Mouse (Mus musculus): ENCODE results near the gene Tfe3. TPM values are rescaled to one million over a fixed set of nuclear protein-coding genes. Genes with fewer than 3 reads are reported as not detected.
"Not testable (repeated sequence)": the region's sequence is repeated elsewhere in the genome, so short reads cannot be mapped to it uniquely, and the experiment has no call there.

The Tfe3 gene
- total RNA-seq, 4 experiments from 2014 or later: 31.8 to 34.9 (median 32.7) TPM

DNA sequence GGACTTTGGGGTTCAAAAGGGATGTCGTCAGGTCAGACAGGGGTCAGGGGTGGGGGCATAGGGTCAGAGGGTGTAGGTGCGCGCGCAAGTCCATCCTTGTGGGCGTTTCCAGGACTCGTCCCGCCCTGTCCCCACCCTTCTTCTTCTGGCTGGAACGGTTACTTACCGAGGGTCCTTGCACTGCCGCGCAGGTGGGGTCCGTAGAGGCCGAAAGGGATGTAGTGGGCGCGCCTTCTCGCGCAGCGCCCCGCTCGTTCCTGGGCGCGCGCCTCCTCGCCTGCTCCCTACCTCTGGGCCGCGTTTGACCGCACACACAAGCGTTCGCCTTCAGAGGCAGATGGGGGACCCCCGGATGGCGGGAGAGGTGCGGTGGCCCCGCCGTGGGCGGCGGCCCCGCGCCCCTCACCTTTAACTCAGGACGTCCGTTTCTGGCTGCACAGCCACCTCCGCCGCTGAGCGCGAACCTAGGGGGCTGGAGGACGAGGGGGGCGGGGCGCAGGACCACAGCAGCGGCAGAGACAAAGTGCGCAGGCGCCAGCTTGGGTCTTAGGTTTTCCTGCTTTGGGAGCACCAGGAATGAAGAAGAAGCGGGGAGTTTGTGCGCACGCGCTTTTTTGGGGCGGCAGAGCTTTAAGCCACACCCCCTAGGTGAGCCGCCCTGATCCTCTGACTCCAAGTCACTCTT lies 11.8 kb upstream of the Tfe3 start, which contains the start of gene Ccdc120:
Gene Ccdc120 (minus strand): TSS at position 474 of the 685 bp plus-strand sequence.
- DNase-seq (ENCODE audit: low spot score in 2 of 2): peak; percentile 55 to 73

DNA sequence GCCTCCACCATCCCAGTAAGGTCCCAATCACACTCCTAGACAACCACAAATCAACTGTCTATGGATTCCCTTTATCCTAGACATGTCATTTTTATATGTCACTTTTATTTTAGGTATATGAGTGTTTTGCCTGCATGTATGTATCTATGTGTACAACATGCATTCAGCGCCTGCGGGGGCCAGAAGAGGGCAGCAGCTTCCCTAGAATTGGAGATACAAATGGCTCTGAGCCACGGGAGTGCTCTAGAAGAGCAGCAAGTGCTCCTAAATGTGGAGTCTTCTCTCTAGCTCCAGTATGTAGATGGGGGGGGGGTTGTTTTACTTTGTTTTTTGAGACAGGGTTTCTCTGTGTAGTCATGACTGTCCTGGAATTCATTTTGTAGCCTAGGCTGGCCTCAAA lies 8.7 kb upstream of the Tfe3 start:
- DNase-seq (ENCODE audit: low spot score in 2 of 2): not testable (repeated sequence)

- no peak for DNase-seq (ENCODE audit: low spot score in 2 of 2)
Measured at GRCm38 (mm10) chrX:7762921-7763197, 499 bp downstream of the Tfe3 start.

DNA sequence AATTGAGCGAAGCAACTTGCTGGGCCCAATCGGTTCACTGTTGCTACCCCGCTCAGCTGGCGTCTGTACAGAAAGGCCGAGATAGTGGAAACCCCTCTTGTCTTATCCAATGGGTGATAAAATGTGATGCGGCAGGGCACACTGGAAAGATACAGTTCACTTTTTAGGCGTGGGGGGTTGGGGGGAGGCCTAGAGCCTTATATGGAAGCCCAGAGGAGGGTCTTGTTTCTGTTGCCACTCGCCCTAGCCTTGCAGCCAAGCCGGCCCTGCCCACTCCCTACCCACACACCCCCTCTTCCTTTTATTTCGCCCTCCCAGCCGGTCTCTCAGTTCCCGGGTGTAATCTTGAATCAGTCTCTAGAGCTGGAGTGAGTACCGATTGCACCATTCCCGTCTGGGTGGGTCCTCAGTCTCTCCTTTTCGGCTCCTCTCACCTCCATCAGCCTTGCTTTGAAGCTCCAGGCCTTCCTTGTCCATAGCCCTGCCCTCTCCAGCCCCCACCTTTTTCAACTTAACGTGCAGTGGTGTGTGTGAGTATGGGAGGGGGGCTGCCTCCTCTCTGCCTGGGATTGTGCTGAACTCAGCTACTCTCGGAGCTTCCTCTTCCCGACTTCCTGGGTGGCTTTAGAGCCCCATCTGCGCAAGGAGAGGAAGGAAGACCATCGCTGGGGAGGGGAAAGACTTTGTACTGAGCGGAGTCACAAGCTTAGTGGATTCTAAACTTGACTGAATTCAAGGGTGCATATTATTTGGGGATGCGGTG lies 1.5 kb downstream of the Tfe3 start:
- no peak for DNase-seq (ENCODE audit: low spot score in 2 of 2)

GRCm38 (mm10) chrX:7764657-7765280 lies 2.4 kb downstream of the Tfe3 start:
- DNase-seq (ENCODE audit: low spot score in 2 of 2): no peak

- DNase-seq (ENCODE audit: low spot score in 2 of 2): no peak
Measured at GRCm38 (mm10) chrX:7765281-7765670, 2.9 kb downstream of the Tfe3 start.

DNA sequence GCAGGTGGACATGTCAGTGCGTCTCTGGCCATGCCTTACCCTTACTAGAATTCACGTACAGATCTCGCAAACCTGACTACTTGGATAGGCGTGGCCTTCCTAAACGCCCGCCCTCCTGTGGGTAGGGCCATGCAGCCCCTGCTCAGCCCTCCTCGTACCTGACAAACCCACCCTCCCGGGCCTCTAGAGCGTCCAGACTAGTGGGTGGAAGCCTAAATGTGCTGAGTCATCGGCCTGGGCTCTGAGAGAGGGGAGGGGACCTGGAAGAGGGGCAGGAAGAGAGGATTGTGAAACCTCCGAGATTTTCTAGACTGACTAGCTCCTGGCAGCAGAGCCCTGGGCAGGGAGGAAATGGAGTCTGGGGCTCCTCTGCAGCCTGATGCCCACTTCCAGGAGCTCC lies 3.4 kb downstream of the Tfe3 start:
- DNase-seq (ENCODE audit: low spot score in 2 of 2): peak in 1 of 2 experiments; percentile 16

DNA sequence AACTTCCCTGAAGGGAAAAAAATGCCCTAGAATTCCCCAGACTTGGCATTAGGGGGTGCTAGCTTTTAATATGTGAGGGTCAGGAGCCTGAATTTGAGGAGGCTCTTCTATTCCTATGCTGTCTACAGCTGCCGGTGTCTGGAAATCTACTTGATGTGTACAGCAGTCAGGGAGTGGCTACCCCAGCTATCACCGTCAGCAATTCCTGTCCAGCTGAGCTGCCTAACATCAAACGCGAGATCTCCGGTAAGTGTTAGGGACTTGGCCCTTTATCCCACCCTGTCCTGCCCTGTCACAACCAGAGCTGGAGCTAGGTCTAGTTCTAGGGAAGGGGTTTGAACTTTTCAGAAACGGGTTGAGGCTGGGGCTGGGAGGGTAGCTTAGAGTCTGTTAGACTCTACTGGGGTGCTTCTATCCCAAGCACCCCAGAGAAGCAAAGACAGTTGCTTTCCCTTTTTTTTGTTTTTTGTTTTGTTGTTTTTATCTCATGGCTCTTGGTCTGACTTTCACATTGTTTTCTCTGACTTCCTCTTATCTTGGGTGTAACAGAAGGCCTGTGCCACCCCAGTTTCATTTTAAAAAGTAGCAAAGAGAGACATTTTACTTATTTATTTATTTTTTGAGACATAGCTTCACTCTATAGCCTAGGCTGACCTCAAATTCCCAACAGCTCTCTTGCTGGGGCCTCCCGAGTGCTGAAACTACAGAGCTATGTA lies 7.1 kb downstream of the Tfe3 start:
- DNase-seq (ENCODE audit: low spot score in 2 of 2): no peak

- no peak for DNase-seq (ENCODE audit: low spot score in 2 of 2)
Measured at GRCm38 (mm10) chrX:7772766-7773165, 10.4 kb downstream of the Tfe3 start.

DNA sequence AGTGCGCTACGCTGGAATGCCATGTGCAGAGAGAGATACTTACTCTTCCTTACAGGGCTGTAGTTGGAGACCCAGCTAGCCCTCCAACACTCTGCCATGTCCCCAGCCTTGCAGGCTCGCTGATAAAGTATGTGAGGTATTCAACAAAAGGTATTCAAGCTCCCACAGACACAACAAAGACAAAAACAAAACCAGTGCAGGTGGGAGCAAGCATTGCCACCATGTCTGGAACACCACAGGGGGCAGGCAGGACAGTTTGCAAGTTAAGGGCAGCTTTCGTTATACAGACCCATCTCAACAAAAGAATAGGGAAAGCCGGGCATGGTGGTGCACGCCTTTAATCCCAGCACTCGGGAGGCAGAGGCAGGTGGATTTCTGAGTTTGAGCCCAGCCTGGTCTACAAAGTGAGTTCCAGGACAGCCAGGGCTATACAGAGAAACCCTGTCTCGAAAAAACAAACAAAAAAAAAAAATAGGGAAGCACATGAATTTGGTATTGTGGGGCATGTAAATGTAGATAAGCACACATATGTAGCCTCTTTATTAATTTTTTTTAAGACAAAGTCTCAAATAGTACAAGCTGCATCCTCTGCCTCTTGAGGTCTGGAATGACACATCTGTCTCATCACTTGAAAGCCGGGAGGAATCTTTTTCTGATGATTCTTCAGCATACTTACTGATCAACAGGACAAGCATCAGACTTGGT lies 13.3 kb downstream of the Tfe3 start:
- no peak for DNase-seq (ENCODE audit: low spot score in 2 of 2)

DNA sequence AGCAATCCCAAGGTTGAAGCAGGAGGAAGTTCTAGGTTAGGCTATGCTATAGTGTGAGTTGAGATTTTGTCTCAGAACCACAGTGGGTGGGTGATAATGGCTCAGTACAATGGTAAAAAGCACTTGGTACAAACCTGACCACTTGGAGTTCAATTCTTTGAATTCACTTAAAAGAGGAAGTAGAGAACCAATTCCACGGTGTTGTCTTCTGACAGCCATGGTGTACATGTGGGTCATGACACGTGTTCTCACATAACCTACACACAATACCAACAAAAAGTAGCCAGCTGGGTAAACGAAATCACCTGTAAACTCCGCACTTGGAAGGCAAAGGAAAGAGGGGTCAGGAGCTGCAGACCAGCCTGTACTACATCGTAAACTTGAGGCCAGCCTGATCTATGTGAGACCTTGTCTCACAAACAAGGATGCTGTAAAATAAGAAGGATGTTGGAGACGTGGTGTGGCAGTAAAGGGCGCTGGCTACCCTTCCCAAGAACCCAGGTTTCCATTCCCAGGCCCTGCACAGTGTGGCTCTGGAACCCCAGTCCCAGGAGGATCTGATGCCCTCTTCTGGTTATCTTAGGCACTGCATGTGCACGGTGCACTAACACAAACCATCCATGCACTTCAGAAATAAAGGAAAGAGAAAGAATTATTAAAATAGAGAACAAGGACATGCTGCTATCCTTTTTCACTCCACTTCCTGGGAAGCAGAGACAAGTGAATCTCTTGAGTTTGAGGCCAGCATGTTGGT lies 14.1 kb downstream of the Tfe3 start:
- DNase-seq (ENCODE audit: low spot score in 2 of 2): peak in 1 of 2 experiments; percentile 38

GRCm38 (mm10) chrX:7778450-7779244 lies 16.3 kb downstream of the Tfe3 start:
- no peak for DNase-seq (ENCODE audit: low spot score in 2 of 2)

- DNase-seq (ENCODE audit: low spot score in 2 of 2): no peak
Measured at GRCm38 (mm10) chrX:7779294-7779693, 16.9 kb downstream of the Tfe3 start.

- no peak for DNase-seq (ENCODE audit: low spot score in 2 of 2)
Measured at GRCm38 (mm10) chrX:7782603-7783092, 20.3 kb downstream of the Tfe3 start.

- peak; percentile 50 to 54 for DNase-seq (ENCODE audit: low spot score in 2 of 2)
Measured at GRCm38 (mm10) chrX:7789542-7790136, 27.3 kb downstream of the Tfe3 start, which contains the start of gene Gripap1. Gripap1 (plus strand) TSS chrX:7789765.

DNA sequence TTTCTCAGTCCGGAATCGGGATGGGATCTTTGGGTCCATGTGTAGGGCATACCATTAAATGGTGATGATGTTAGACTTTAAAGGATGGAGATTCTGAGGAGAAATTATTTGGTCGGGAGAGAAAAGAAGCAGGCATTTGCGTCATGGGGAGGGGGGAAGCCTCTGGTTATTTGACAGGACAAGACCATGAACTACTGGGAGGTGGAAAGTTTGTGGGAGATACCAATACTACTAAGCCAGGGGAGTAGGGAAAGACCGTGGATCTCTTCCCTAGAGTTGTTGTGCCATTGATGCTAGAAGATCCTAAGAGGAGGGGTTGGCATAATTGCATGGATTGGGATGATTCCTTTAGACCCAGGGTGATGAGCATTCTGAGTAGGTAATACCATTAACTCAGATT lies 27.9 kb downstream of the Tfe3 start:
- no peak for DNase-seq (ENCODE audit: low spot score in 2 of 2)

GRCm38 (mm10) chrX:7793361-7793760 lies 31.0 kb downstream of the Tfe3 start:
- no peak for DNase-seq (ENCODE audit: low spot score in 2 of 2)

DNA sequence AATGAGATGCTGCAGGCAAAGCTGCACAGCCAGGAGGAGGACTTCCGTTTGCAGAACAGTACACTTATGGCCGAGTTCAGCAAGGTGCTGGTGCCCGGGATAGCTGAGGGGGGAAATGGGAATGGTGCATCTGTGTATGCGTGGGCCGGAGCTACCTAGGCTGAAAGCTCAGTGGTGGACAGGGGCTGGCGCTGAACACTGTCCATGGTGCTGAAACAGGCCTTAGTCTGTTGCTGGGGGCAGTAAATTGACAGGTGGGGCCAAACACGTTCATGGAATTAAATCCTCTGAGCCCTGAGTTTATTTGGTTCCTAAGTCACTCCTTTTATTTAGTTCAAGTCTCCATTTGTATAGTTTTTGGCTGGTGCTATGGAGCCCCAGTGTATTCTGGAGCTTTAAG lies 32.7 kb downstream of the Tfe3 start:
- no peak for DNase-seq (ENCODE audit: low spot score in 2 of 2)

GRCm38 (mm10) chrX:7797327-7797726 lies 35.0 kb downstream of the Tfe3 start:
- no peak for DNase-seq (ENCODE audit: low spot score in 2 of 2)

Measured in layer of hippocampus, adult 8-10 months (tissue).